Mouse (Mus musculus) embryonic fibroblast, embryonic 13.5 days (primary cell): ENCODE results near the gene Gpr87.

Experiments used
- CTCF ChIP-seq: IDR thresholded peaks from 2 replicates; pipeline ENCODE4 v1.5.1; 2011; ENCODE audit warnings: mild to moderate bottlenecking, control low read depth, low read length, moderate library complexity, borderline replicate concordance; ENCODE audit not compliant: insufficient read depth
- POLR2A ChIP-seq: IDR thresholded peaks from 2 replicates; pipeline ENCODE4 v1.6.1; 2011; ENCODE audit warnings: low read depth, mild to moderate bottlenecking, control low read depth, low read length, moderate library complexity

DNA sequence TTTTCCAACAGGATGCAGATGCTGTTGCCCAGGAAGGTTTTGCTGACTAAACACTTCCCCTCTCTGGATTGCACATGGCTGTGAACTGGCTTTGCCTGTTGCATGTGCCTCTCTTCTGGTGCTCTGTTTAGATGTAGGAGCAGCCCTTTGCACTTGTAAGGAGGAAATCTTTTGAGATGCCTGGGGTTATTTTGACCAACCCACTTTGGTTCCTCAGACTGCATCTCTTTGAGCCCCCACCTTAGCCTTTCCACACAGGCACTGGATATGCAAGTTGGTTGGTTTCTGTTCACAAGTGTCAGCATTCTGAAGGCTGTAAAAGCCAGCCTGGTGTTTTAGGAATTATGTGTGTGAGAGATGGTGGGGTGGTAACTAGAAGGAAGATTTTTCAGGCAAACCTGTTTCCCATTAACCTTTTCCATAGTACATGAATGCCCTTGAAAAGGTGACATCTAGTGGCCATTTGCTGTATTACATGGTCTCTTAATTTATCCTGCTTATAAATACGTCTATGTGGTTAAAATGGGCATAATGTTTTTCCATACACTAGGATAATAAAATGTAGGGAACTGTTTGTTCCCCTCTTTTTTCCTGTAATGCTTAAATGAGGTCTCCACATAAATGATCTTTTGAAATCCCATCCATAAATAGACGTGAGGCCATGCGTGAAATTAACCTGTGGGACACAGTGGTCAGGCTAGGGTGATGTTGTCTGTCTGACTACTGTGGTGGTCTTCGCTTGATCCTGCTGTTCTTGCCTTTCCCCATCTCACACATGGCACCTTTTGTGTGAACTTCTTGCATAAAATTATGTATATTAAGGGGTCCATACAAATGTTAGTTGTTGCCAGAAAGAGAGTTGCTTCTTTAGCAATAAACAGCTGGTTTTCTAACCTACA, 14.0 kb upstream of the Gpr87 start:
- TF ChIP-seq CTCF (no peak), POLR2A (no peak)
